Mouse (Mus musculus) olfactory bulb, adult 2 months (tissue): Measurements from ENCODE around the gene Gmps. TPM values are rescaled to one million over a fixed set of nuclear protein-coding genes. Genes with fewer than 3 reads are reported as not detected.

Source experiments
- H3K27ac ChIP-seq: fragments of 200-500 bp; 2 replicates; pipeline ENCODE4 v1.5.1; 2012; ENCODE audit warnings: low read depth, low read length; ENCODE audit not compliant: insufficient read depth
- H3K4me1 ChIP-seq: fragments of 200-500 bp; 2 replicates; pipeline ENCODE4 v1.6.1; 2012; ENCODE audit warnings: low read length; ENCODE audit not compliant: control insufficient read depth, insufficient read depth
- H3K4me3 ChIP-seq: fragments of 200-500 bp; 2 replicates; pipeline ENCODE4 v1.5.1; 2012; ENCODE audit warnings: mild to moderate bottlenecking, low read depth, low read length, moderate library complexity; ENCODE audit not compliant: insufficient read depth
- CTCF ChIP-seq: fragments of 200-500 bp; IDR thresholded peaks from 2 replicates; pipeline ENCODE4 v1.5.1; 2012; ENCODE audit warnings: low read depth, mild to moderate bottlenecking, low read length, moderate library complexity; ENCODE audit not compliant: insufficient read depth
- POLR2A ChIP-seq: fragments of 200-500 bp; IDR thresholded peaks from 2 replicates; pipeline ENCODE4 v1.6.1; 2012; ENCODE audit warnings: mild to moderate bottlenecking, low read depth, low read length, moderate library complexity; ENCODE audit not compliant: insufficient read depth
- WGBS: fragments of 180-500 bp; shearing (Covaris S2); methylation state at CpG from one replicate; pipeline ENCODE4 v1.1.7; 2018; 5-methylcytosine and 5-hydroxymethylcytosine counted together
- polyA plus RNA-seq: library from polyadenylated mRNA; stranded (reverse); fragments of >200 nt; gene quantifications from 2 replicates; pipeline ENCODE4 v1.2.4, GENCODE M21; 2012; ENCODE audit warnings: low replicate concordance; ENCODE audit not compliant: missing spikeins, insufficient read depth, insufficient read length

Gene Gmps
- polyA plus RNA-seq, 1 experiment, result not detected

DNA sequence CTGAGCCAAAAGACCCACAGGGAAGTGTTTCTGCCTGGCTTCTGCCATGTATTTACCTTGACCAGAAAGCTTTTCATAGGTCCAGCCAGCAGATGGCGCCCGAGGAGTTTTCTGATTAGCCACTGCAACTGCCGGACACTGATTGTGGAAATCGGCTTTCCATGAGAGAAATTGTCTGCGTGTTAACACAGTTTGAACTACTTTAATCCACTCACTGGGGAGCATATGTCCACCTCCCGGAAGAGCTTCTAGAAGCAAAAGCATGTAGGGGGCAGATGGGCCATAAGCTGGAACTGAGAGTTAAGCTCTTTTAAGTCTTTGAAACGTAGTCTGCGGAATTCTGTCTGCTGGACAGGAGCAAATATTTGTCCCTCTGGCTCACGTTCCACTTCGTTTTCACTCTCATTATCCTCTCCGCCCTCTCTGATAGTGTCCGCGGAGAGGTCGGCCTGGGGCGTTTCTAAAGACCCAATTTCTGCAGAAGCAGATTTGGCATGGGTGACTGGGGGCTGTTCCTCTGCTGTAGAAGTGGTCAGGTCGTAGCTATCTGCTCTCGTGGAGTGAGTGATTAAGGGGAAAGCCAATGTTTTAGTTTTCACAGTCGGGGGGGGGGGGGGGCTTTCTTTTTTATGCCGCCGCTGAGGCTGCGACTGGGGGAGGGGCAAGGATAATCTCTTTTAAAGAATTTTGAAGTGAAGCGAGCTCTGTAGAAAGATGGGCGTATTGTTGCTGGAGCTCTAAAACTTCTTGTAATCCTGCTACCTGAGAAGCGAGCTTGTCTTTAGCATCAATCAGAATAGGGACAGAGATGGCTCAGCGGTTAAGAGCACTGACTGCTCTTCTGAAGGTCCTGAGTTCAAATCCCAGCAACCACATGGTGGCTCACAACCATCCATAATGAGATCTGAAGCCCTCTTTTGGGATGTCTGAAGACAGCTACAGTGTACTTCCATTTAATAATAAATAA is 64.2 kb downstream of the Gmps start:
- 7% methylated on average over 25 of the region's 25 CpGs for WGBS

More for the DNA sequence above, 64.2 kb downstream of the Gmps start:
- no peak for TF ChIP-seq POLR2A
- peak; percentile 63; the same call in 1 of the 2 replicates for TF ChIP-seq CTCF
- H3K27ac ChIP-seq, result no peak overlapping the region
- H3K4me3 ChIP-seq, result peak overlapping the region; percentile 33
- H3K4me1 ChIP-seq, result no peaks in the 10 kb centered on the region

Other genes with a start within 250 kb of the Gmps start
- not detected in 2 replicates for gene Plch1, start 76.6 kb upstream of the Gmps start, polyA plus RNA-seq
- gene E130311K13Rik, start 46.6 kb upstream of the Gmps start, polyA plus RNA-seq, result not detected in 2 replicates
- gene Slc33a1, start 11.3 kb upstream of the Gmps start, polyA plus RNA-seq, result not detected in 2 replicates
- gene Vmn2r1, start 105.4 kb downstream of the Gmps start, polyA plus RNA-seq, result not detected in 2 replicates
- not detected in 2 replicates for gene Vmn2r2, start 165.8 kb downstream of the Gmps start, polyA plus RNA-seq